Mouse (Mus musculus) brain, embryonic 14.5 days (tissue): ENCODE results near the gene Hspa12b. TPM values are rescaled to one million over a fixed set of nuclear protein-coding genes. Genes with fewer than 3 reads are reported as not detected.

Experiments
- DNase-seq: peaks from one replicate; pipeline ENCODE4 v3.0.0-alpha.2; 2011; ENCODE audit warnings: low read depth
- CTCF ChIP-seq: fragments of 200-500 bp; IDR thresholded peaks from 2 replicates; pipeline ENCODE4 v1.5.1; 2012; ENCODE audit warnings: inconsistent platforms, mild to moderate bottlenecking, moderate library complexity, borderline replicate concordance; ENCODE audit not compliant: insufficient read depth, insufficient read length; ENCODE audit errors: extremely low read depth
- POLR2A ChIP-seq: fragments of 200-500 bp; IDR thresholded peaks from 2 replicates; pipeline ENCODE4 v1.6.1; 2012; ENCODE audit warnings: mild to moderate bottlenecking, inconsistent platforms, borderline replicate concordance; ENCODE audit not compliant: poor library complexity, insufficient read depth, insufficient read length, severe bottlenecking; ENCODE audit errors: extremely low read depth
- polyA plus RNA-seq: library from polyadenylated mRNA; depleted of rRNA; stranded (reverse); fragments of >200 nt; gene quantifications from 2 replicates; pipeline ENCODE4 v1.2.3, GENCODE M21; 2012

Gene Hspa12b
- polyA plus RNA-seq, 1 experiment: 10.1 TPM

- TF ChIP-seq POLR2A: no peak
- no peak for TF ChIP-seq CTCF
Observed at GRCm38 (mm10) chr2:131175945-131176309, 48.8 kb downstream of the Hspa12b start.

GRCm38 (mm10) chr2:131176491-131176890 is 49.4 kb downstream of the Hspa12b start:
- TF ChIP-seq CTCF: no peak
- no peak for TF ChIP-seq POLR2A
- no peak for DNase-seq

More at GRCm38 (mm10) chr2:131175945-131176309, 48.8 kb downstream of the Hspa12b start:
- DNase-seq: no peak

DNA sequence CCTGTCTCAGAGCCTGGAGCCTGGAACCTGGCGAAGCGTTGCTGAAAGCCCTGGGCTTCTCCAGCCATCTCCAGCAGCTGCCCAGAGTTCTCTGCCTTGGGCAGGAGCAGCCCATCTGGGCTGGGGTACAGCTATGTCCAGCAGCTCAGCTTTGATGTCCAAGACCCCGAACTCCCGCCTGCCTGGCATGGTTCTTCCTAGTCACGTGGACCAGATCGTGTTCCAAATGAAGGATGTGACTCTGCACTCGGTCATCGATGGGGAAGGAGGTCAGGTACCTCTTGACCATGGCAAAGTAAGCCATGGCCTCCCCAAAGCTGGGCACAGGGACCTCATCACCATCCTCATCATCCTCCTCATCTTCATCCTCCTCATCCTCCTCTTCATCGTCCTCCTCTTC is 50.9 kb downstream of the Hspa12b start:
- DNase-seq: no peak
- TF ChIP-seq POLR2A (no peak), CTCF (no peak)

DNA sequence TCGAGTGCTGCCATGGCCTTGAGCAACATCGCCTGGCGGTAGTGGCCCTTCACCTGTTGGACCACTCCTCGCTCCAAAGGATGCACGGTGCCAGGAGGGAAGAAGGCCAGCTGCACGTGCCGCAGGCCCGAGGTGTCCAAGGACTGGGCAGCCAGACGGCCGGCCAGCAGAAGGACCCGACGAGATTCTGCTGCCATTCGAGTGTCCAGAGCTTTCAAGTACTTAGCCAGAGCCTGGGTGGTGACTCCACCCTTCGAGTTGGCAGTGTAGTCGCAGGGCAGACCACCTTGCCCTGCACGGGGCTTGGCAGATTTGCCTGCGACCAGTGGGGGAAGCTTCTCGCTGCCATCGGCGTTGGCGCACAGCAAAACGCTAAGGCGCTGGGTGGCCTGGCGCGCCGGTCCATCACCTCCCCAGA is 51.8 kb downstream of the Hspa12b start:
- peak; percentile 21 for DNase-seq

DNA sequence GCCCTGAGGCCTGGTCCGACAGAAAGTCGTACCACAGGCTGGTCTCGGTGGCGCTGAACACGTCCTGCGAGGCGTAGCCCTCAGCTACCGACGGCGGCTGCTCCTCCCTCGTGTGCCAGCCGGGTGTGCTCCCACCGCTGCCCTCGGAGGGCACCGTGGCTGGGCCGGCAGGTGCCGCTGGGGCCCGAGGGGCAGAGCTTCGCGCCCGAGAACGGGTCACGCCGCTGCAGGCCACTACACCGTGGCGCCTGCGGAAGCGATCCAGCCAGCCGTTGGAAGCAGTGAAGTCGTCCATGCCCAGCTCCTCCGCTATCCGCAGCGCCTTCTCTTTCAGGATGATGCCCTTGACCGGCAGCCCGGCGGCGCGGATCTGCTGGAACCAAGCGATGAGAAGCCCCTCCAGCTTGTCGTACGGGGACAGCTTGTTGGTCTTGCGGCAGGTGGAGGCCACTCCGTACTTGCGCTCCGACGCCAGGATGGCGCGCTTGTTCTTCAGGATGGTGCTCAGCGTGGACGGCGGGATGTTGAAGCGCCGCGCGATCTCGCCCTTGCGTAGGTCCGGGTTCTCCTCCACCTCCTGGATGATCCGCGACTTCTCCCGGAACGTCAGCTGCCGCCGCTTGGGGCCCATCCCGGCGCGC is 52.3 kb downstream of the Hspa12b start:
- DNase-seq: peak; percentile 85

More for the DNA sequence above, 51.8 kb downstream of the Hspa12b start:
- TF ChIP-seq POLR2A (no peak), CTCF (no peak)

DNA sequence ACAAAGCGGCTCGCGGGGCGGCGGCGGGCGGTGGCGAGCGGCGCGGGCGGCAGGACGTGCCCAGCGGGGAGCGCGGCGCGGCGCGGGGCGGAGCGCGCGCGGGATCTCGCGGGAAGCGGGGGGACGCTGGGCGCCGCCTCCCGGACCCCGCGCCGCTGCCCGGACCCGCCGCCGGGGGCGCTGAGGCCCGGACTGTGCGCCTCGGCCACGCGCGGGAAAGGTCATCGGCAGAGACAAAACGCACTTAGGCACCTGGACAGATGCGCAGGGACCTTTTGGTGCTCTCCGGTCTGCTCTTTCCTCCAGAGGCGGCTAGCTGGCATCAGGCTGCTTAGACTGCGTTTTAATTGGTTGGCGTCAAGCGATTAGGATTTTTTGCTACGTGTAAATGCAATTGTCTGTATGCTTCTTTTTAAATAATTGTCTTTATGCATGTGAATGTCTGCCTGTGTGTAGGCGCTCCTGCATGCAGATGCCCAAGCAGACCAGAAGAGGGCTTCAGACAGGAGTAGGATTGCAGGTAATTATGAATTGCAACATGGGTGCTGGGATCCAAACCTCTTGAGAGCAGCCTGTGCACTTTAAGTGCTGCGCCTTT is 53.0 kb downstream of the Hspa12b start, which contains the start of gene Cenpb:
Gene Cenpb, minus strand, starts transcription at position 78 of the 598 bp plus-strand sequence.
- peak; percentile 56; the same call in 1 of the 2 replicates for TF ChIP-seq POLR2A
- TF ChIP-seq CTCF: peak; percentile 66

More for the DNA sequence above, 52.3 kb downstream of the Hspa12b start:
- TF ChIP-seq POLR2A: no peak
- TF ChIP-seq CTCF: no peak

GRCm38 (mm10) chr2:131186343-131186742 is 59.3 kb downstream of the Hspa12b start:
- DNase-seq: no peak
- TF ChIP-seq CTCF (no peak), POLR2A (no peak)

More for the DNA sequence above, 53.0 kb downstream of the Hspa12b start, which contains the start of gene Cenpb:
- peak; percentile 90 for DNase-seq

GRCm38 (mm10) chr2:131186771-131187601 is 59.9 kb downstream of the Hspa12b start, which contains the start of the genes Cdc25b and Spef1:
Gene Cdc25b, plus strand, starts transcription at chr2:131186949.
Gene Spef1, minus strand, starts transcription at chr2:131187282.
- peak; percentile 31; the same call in 1 of the 2 replicates for TF ChIP-seq CTCF
- TF ChIP-seq POLR2A: no peak; the same call in 1 of the 2 replicates
- DNase-seq: peak; percentile 93

DNA sequence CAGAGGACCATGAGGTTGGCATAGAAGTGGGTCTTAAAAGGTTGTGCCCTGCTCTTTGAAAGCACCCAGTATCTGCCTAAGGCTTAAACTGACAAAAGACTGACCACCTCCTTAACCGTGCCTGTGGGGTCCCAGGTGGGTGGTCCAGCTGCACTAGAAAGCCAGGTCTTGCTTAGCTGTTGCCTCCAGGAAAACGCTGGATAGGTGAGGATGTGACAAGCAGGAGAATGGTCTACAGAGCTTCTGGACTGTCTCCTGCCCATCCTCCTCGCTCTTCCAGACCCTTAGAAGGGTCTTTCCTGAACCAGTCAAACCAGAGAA is 60.5 kb downstream of the Hspa12b start:
- TF ChIP-seq POLR2A (no peak), CTCF (no peak)
- DNase-seq: no peak

GRCm38 (mm10) chr2:131188311-131188710 is 61.2 kb downstream of the Hspa12b start:
- TF ChIP-seq CTCF: no peak
- no peak for TF ChIP-seq POLR2A

More at GRCm38 (mm10) chr2:131188311-131188710, 61.2 kb downstream of the Hspa12b start:
- DNase-seq: no peak
